Mouse (Mus musculus) hematopoietic stem cell, adult 5-6 weeks (primary cell): ENCODE measurements around the gene Plxnb1. TPM values are rescaled to one million over a fixed set of nuclear protein-coding genes. Genes with fewer than 3 reads are reported as not detected.

Source experiments
- ATAC-seq, 2 experiments: fragments of 125-278 bp in 1 of 2; replicated peaks in 1 of 2; 2 replicates each; pipeline ENCODE4 v1.8.0; 2016 to 2017; ENCODE audit warnings: inconsistent platforms in 2 of 2, mild to moderate bottlenecking in 2 of 2, moderate number of reproducible peaks in 2 of 2, low read depth in 1 of 2, moderate TSS enrichment in 1 of 2; ENCODE audit not compliant: low FRiP score in 2 of 2, poor library complexity in 2 of 2, severe bottlenecking in 2 of 2, insufficient read depth in 1 of 2, low TSS enrichment in 1 of 2
- total RNA-seq: library from RNA; stranded (forward); fragments of 172-1452, 232-1000 nt; gene quantifications from 2 replicates; pipeline ENCODE4 v1.2.3, GENCODE M21; 2017

The Plxnb1 gene
- 0.60 and 1.1 TPM in 2 replicates for total RNA-seq

DNA sequence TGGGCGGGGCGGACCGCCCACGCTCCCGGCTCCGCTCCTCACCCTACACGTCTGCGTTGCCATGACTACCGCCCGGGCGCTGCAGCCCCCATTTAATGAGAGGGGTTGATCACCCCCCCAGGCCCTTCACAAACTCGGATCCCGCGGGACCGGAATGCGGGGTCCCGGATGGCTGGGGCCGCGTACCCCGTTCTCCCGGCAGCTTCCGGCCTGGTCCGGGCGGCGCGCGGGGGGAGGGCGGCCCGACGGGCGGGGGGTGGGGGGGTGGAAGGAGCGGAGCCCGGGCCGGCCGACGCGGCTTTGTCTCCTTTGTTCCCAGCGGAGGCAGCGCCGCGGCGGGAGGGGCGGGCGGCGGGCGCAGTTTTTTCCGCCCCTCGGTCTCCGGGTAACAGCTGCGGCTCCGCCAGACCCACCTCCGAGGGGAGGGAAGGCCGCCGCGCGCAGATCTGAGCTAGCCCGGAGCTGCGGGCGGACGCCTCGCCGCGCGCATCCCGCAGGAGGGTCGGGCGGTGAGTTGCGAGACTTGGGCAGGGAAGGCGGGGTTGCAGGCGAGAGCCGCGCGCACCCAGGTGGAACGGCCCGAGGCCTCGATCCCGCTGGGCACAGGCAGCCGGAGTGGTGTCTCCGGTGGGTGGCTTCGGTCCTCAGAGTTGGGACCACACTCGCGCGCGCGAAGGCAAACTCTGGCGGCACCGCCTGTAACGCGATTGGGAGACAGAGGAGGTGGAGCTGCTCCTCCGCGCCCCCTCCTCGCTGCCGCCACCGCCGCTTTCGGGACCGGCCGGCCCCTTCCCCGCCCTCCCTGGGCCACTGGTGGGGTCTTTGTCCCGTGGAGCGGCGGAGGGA, at the start of gene Plxnb1:
TSS of gene Plxnb1 (plus strand) at position 253 of the 846 bp plus-strand sequence.
- ATAC-seq: peak in 1 of 2 experiments; percentile 46; a peak in 2 of 4 replicates

GRCm38 (mm10) chr9:109046306-109046705, 48.9 kb upstream of the Plxnb1 start:
- ATAC-seq: peak; percentile 76 to 89

GRCm38 (mm10) chr9:109049316-109049715, 45.9 kb upstream of the Plxnb1 start:
- no peak for ATAC-seq

GRCm38 (mm10) chr9:109049996-109050673, 45.1 kb upstream of the Plxnb1 start:
- ATAC-seq: no peak

GRCm38 (mm10) chr9:109050674-109050997, 44.6 kb upstream of the Plxnb1 start:
- no peak for ATAC-seq

DNA sequence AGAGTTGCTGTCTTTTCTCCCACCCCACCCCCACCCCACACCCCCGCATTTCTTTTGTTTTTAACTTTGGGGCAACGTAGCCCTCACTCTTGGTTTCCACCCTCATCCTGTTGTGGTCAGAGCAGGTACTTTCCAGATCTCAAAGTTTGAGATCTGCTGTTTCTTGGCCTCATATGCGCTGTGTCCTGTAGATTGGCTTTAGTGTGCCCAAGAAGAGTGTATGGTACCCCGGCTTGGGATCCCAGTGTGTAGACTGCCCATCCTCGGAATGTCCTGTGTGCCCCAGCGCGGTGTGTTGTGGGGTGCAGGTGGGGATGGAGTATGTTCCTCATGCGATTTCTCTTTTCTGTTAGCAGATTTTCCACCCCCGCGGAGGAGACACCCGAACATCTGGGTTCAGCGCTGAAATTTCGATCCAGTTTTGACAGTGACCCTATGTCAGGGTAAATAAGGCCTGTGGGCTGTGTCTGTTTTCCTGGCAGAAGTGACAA, 44.1 kb upstream of the Plxnb1 start:
- ATAC-seq: 0 out of 4 replicates have a peak, but pooled peaks of 1 of the 2 experiments have one; percentile 13

- peak; percentile 23 to 34; a peak in 3 of 4 replicates for ATAC-seq
Measured at GRCm38 (mm10) chr9:109051651-109052489, 43.3 kb upstream of the Plxnb1 start.

GRCm38 (mm10) chr9:109052490-109053260, 42.5 kb upstream of the Plxnb1 start:
- ATAC-seq: no peak

DNA sequence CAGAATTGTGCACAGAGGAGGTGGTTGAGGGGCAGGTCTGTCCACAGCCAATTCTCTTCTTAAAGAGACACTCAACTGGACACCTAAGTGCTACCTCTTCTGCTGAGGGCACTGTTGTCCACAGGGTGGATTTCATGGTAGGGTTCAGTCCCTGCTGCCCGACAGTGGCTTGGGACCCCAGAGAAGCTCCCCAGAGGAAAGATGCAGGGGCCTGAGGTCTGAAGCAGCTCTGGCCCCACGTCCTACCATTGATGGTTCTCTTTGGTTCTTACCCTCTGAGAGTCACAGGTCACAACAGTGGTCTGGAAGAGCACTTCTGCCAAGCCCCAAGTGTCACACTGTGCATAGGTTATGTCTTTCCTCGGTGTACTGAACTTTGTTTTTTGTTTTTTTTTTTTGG, 41.8 kb upstream of the Plxnb1 start:
- no peak for ATAC-seq

- no peak for ATAC-seq
Measured at GRCm38 (mm10) chr9:109053851-109054250, 41.3 kb upstream of the Plxnb1 start.

DNA sequence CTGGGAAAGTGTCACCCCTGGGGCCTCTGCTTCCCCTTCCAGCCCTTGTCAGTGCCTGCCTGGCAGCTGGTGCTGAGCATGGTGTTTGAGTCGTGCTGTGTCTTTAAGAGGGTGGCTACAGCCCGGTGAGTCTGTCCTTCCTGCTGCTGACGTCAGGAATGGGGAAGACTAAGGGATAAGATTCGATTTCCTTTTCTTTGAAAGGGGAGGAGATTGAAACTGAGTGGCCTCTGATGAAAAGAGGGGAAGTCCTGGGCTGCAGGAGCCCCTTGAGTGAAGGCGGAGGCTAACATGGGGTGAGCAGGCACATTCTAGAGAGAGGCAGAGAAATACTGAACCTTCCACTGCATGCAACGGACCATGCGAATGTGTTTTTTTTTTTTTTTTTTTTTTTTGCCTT, 40.5 kb upstream of the Plxnb1 start:
- peak; percentile 57 to 58 for ATAC-seq

- ATAC-seq: no peak
Measured at GRCm38 (mm10) chr9:109055271-109056030, 39.7 kb upstream of the Plxnb1 start.

GRCm38 (mm10) chr9:109056081-109056690, 39.0 kb upstream of the Plxnb1 start:
- no peak for ATAC-seq

- no peak for ATAC-seq
Measured at GRCm38 (mm10) chr9:109056916-109057315, 38.3 kb upstream of the Plxnb1 start.

DNA sequence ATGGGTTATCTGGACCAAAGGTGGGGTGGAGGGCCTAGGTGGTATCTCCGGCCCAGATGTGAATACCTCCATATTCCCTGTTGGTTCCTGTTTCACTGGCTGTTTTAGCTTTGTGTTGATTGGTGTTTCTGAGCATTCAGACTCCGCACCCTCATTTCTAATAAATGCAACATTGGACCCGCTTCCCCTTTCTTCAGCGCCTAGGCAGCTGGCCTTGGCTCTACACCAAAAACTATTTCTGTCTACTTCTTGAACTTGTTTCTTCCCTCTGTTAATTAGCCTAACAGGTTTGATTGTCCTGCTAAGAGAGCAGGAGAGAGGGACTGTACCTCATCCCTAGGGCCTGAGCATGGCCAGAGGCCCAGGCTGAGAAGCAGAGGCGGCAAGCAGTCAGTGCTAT, 37.6 kb upstream of the Plxnb1 start:
- ATAC-seq: no peak
